Mouse (Mus musculus) T-cell, adult 66 days (primary cell): Measurements from ENCODE around the gene Alx1. TPM values are rescaled to one million over a fixed set of nuclear protein-coding genes. Genes with fewer than 3 reads are reported as not detected.

Experiments used
- total RNA-seq, 2 experiments: library from RNA; stranded (reverse); gene quantifications; 3 replicates in 1 of 2; 4 replicates in 1 of 2; pipeline ENCODE4 v1.2.4; 2023

Gene Alx1
- not detected for total RNA-seq

DNA sequence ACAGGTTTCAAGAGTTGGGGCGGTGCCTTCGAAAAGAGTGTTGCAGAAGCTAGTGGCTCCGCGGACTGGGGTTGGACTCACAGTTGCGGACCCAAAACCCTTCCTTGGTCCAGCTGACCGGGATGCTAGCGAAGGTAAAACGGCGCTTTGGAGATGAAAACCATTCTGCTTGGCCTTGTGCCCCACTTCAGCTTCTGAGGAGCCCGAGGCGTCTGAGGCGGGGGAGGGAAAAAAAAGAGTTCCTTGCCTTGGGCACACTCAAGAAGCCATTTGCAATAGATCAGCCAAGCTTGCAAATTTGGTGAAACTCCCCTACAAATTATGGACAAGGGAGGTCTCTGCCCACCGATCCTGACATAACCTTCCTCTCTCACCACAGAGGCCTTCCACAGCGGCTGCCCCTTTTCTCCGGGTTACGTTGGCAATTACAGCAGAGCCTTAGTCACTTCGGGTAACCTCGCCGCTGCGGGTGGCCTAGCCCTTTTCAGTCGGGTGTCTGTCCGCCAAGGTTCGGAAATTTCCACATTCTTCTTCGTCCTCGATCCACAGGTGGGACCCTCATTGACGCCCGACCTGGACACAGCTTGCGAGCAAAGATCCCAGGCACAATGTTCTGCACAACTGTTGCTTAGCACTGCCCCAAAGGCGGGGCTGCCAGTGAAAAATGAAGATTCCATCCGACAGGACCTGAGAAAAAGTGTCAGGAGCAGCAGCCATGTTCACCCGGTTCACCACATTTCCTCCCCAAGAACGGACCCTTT, at the start of gene Alx1:
Alx1 (minus strand) TSS at position 486 of the 761 bp plus-strand sequence.

Other genes starting within 250 kb of the Alx1 start
- not detected for gene Lrriq1, start 206.1 kb upstream of the Alx1 start, total RNA-seq